Mouse (Mus musculus) central nervous system, embryonic 18 days (tissue): ENCODE data around the gene Eif3d. TPM values are rescaled to one million over a fixed set of nuclear protein-coding genes. Genes with fewer than 3 reads are reported as not detected.

Source experiments
- polyA plus RNA-seq: library from polyadenylated mRNA; depleted of rRNA; stranded (reverse); fragments of >200 nt; gene quantifications from 2 replicates; pipeline ENCODE4 v1.2.3, GENCODE M21; 2012; rRNA removed

The Eif3d gene
- polyA plus RNA-seq = 163 and 173 TPM in 2 replicates

GRCm38 (mm10) chr15:77970470-77971292 is at the start of gene Eif3d:
Eif3d (minus strand) TSS chr15:77970813.

GRCm38 (mm10) chr15:77956404-77956901 is 14.2 kb downstream of the Eif3d start, which contains the start of gene Foxred2:
Foxred2 (minus strand) TSS chr15:77956722.

GRCm38 (mm10) chr15:77928673-77929331 is 41.8 kb downstream of the Eif3d start, which contains the start of gene Txn2:
Txn2 (minus strand) TSS chr15:77929006.

Other genes starting within 250 kb of the Eif3d start
- gene Apol9b, start 241.8 kb downstream of the Eif3d start, polyA plus RNA-seq = 0.09 and 0.23 TPM in 2 replicates
- gene Apol8, start 213.8 kb downstream of the Eif3d start, polyA plus RNA-seq = 0.25 and 0.27 TPM in 2 replicates
- 14.5 and 16.3 TPM in 2 replicates for gene Myh9, start 128.6 kb downstream of the Eif3d start, polyA plus RNA-seq
- gene Txn2, start 41.8 kb downstream of the Eif3d start, polyA plus RNA-seq = 140 and 144 TPM in 2 replicates
- gene Foxred2, start 14.1 kb downstream of the Eif3d start, polyA plus RNA-seq = 22.0 and 23.9 TPM in 2 replicates
- gene Cacng2, start 149.2 kb upstream of the Eif3d start, polyA plus RNA-seq = 11.2 and 13.3 TPM in 2 replicates
- gene Ift27, start 203.3 kb upstream of the Eif3d start, polyA plus RNA-seq = 54.5 and 56.5 TPM in 2 replicates
- 0.97 and 3.4 TPM in 2 replicates for gene Pvalb, start 235.6 kb upstream of the Eif3d start, polyA plus RNA-seq